Mouse (Mus musculus): ENCODE data around the gene Ccdc113. TPM values are rescaled to one million over a fixed set of nuclear protein-coding genes. Genes with fewer than 3 reads are reported as not detected.
A peak's percentile ranks its signal among the peaks of the same experiment; 100 is the strongest.

Ccdc113 gene
- polyA plus RNA-seq, 1 experiment from 2014 or later = not detected

- no peak for DNase-seq
Observed at GRCm38 (mm10) chr8:95546986-95547385, 13.1 kb downstream of the Ccdc113 start.

GRCm38 (mm10) chr8:95547931-95548330 is 14.0 kb downstream of the Ccdc113 start:
- no peaks in the 10 kb centered on the region for H3K9me3 ChIP-seq (ENCODE audit: low read length)
- no peak overlapping the region for H3K9ac ChIP-seq (replicated peaks)
- H3K4me3 ChIP-seq (ENCODE audit: low read depth, low read length) = no peak overlapping the region
- H3K27ac ChIP-seq (ENCODE audit: low read depth) = no peak overlapping the region
- H3K27me3 ChIP-seq (ENCODE audit: insufficient read depth, low read length) = no peaks in the 10 kb centered on the region
- no peaks in the 10 kb centered on the region for H3K36me3 ChIP-seq (replicated peaks; ENCODE audit: insufficient read depth, low read length)
- TF ChIP-seq EP300 (IDR thresholded peaks at IDR 0.05; ENCODE audit: low read depth) (no peak), CTCF (IDR thresholded peaks at IDR 0.05; ENCODE audit: low read depth) (no peak)
- ATAC-seq = no peak
- H3K4me2 ChIP-seq (ENCODE audit: low read depth, low read length) = no peak overlapping the region
- no peaks in the 10 kb centered on the region for H3K4me1 ChIP-seq (ENCODE audit: insufficient read depth)
- WGBS (ENCODE audit: insufficient replicate concordance) = 59% methylated on average over 8 of the region's 8 CpGs
- no peak for DNase-seq

More at GRCm38 (mm10) chr8:95546986-95547385, 13.1 kb downstream of the Ccdc113 start:
- no peaks in the 10 kb centered on the region for H3K9me3 ChIP-seq (ENCODE audit: low read length)
- TF ChIP-seq CTCF (IDR thresholded peaks at IDR 0.05; ENCODE audit: low read depth) (no peak), EP300 (IDR thresholded peaks at IDR 0.05; ENCODE audit: low read depth) (no peak)
- no peak overlapping the region for H3K4me2 ChIP-seq (ENCODE audit: low read depth, low read length)
- H3K4me3 ChIP-seq (ENCODE audit: low read depth, low read length) = no peak overlapping the region
- H3K27ac ChIP-seq (ENCODE audit: low read depth) = no peak overlapping the region
- no peaks in the 10 kb centered on the region for H3K27me3 ChIP-seq (ENCODE audit: insufficient read depth, low read length)
- no peaks in the 10 kb centered on the region for H3K4me1 ChIP-seq (ENCODE audit: insufficient read depth)
- no peaks in the 10 kb centered on the region for H3K36me3 ChIP-seq (replicated peaks; ENCODE audit: insufficient read depth, low read length)
- no peak for ATAC-seq
- no peak overlapping the region for H3K9ac ChIP-seq (replicated peaks)
- 79% methylated on average over 4 of the region's 4 CpGs for WGBS (ENCODE audit: insufficient replicate concordance)

GRCm38 (mm10) chr8:95549871-95550829 is 16.3 kb downstream of the Ccdc113 start:
- ATAC-seq (no peak), DNase-seq (no peak)
- Histone ChIP-seq H3K4me3 (ENCODE audit: low read depth, low read length) (no peak overlapping the region), H3K4me1 (ENCODE audit: insufficient read depth) (no peaks in the 10 kb centered on the region), H3K4me2 (ENCODE audit: low read depth, low read length) (no peak overlapping the region), H3K9me3 (ENCODE audit: low read length) (no peaks in the 10 kb centered on the region), H3K27ac (ENCODE audit: low read depth) (no peak overlapping the region), H3K36me3 (replicated peaks; ENCODE audit: insufficient read depth, low read length) (no peaks in the 10 kb centered on the region), H3K9ac (replicated peaks) (no peak overlapping the region), H3K27me3 (ENCODE audit: insufficient read depth, low read length) (no peaks in the 10 kb centered on the region)
- no peak for TF ChIP-seq CTCF (IDR thresholded peaks at IDR 0.05; ENCODE audit: low read depth)
- 72% methylated on average over 16 of the region's 16 CpGs for WGBS (ENCODE audit: insufficient replicate concordance)

DNA sequence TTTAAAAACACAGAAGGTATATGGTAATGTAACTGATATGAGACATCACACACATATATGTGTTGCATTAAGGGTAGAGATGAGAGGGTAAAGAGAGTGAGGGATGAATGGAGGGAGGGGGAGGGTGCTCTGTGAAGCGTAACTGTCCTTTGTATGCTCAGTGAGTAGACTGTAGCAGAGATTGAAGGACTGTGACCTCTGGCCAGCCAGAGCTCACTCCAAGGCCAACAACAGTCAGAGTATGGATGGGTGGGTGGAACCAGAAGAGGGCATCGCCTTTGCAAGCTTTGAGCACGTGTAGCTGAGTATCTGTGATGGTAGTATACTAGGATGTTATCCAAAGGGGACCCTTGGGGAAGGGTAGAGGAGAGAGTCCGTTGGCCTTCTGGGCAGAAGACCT is 17.7 kb downstream of the Ccdc113 start:
- Histone ChIP-seq H3K9ac (replicated peaks) (no peak overlapping the region), H3K9me3 (ENCODE audit: low read length) (no peaks in the 10 kb centered on the region), H3K4me1 (ENCODE audit: insufficient read depth) (no peaks in the 10 kb centered on the region), H3K27ac (ENCODE audit: low read depth) (no peak overlapping the region), H3K4me3 (ENCODE audit: low read depth, low read length) (no peak overlapping the region), H3K4me2 (ENCODE audit: low read depth, low read length) (no peak overlapping the region), H3K27me3 (ENCODE audit: insufficient read depth, low read length) (no peaks in the 10 kb centered on the region), H3K36me3 (replicated peaks; ENCODE audit: insufficient read depth, low read length) (no peaks in the 10 kb centered on the region)
- ATAC-seq = peak; percentile 85
- no peak for TF ChIP-seq CTCF (IDR thresholded peaks at IDR 0.05; ENCODE audit: low read depth)
- TF ChIP-seq EP300 (IDR thresholded peaks at IDR 0.05; ENCODE audit: low read depth) = no peak
- DNase-seq = no peak
- WGBS (ENCODE audit: insufficient replicate concordance) = 61% methylated on average over 4 of the region's 4 CpGs

GRCm38 (mm10) chr8:95555963-95556362 is 22.1 kb downstream of the Ccdc113 start:
- H3K4me2 ChIP-seq (ENCODE audit: low read depth, low read length) = no peak overlapping the region
- ATAC-seq (peak; percentile 72), DNase-seq (no peak)
- no peaks in the 10 kb centered on the region for H3K27me3 ChIP-seq (ENCODE audit: insufficient read depth, low read length)
- no peaks in the 10 kb centered on the region for H3K36me3 ChIP-seq (replicated peaks; ENCODE audit: insufficient read depth, low read length)
- no peak overlapping the region for H3K4me3 ChIP-seq (ENCODE audit: low read depth, low read length)
- H3K9ac ChIP-seq (replicated peaks) = no peak overlapping the region
- no peaks in the 10 kb centered on the region for H3K4me1 ChIP-seq (ENCODE audit: insufficient read depth)
- no peaks in the 10 kb centered on the region for H3K9me3 ChIP-seq (ENCODE audit: low read length)
- WGBS (ENCODE audit: insufficient replicate concordance) = 79% methylated on average over 2 of the region's 2 CpGs
- TF ChIP-seq CTCF (IDR thresholded peaks at IDR 0.05; ENCODE audit: low read depth) (no peak), EP300 (IDR thresholded peaks at IDR 0.05; ENCODE audit: low read depth) (peak; percentile 65)
- no peak overlapping the region for H3K27ac ChIP-seq (ENCODE audit: low read depth)

DNA sequence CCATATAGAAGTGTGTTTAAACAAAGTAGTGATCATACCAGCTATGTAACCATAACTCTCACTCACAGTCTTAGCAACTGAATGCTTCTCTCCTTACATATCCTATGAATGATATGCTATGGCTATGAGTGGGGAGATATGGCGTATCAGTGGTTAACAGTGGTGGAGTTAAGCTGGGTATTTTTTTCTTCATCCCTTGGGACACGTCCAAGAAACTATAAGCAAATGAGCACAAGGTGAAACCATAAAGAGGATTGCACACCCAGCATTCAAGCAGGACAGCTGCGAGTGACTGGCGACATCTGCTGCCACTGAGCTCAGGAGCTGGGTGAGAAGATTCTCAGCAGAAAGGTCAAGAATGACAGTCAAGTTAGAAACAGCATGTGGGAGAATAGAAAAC is 32.3 kb downstream of the Ccdc113 start:
- Histone ChIP-seq H3K4me1 (ENCODE audit: insufficient read depth) (no peaks in the 10 kb centered on the region), H3K9me3 (ENCODE audit: low read length) (no peaks in the 10 kb centered on the region), H3K9ac (replicated peaks) (no peak overlapping the region), H3K4me3 (ENCODE audit: low read depth, low read length) (no peak overlapping the region), H3K4me2 (ENCODE audit: low read depth, low read length) (no peak overlapping the region), H3K27me3 (ENCODE audit: insufficient read depth, low read length) (no peaks in the 10 kb centered on the region), H3K36me3 (replicated peaks; ENCODE audit: insufficient read depth, low read length) (no peaks in the 10 kb centered on the region), H3K27ac (ENCODE audit: low read depth) (no peak overlapping the region)
- 70% methylated on average over 4 of the region's 4 CpGs for WGBS (ENCODE audit: insufficient replicate concordance)
- ATAC-seq = no peak
- TF ChIP-seq EP300 (IDR thresholded peaks at IDR 0.05; ENCODE audit: low read depth) (no peak), CTCF (IDR thresholded peaks at IDR 0.05; ENCODE audit: low read depth) (no peak)
- no peak for DNase-seq

Measured in liver, postnatal 0 days (tissue).